Mouse (Mus musculus): ENCODE results near the gene Glt1d1. TPM values are rescaled to one million over a fixed set of nuclear protein-coding genes. Genes with fewer than 3 reads are reported as not detected.
A peak's percentile ranks its signal among the peaks of the same experiment; 100 is the strongest.

Glt1d1 gene
- total RNA-seq (2022), result 1 to 10 TPM in 1 of 4 experiments, under 1 TPM in 3; 0.46 to 3.1 (median 0.55) TPM

DNA sequence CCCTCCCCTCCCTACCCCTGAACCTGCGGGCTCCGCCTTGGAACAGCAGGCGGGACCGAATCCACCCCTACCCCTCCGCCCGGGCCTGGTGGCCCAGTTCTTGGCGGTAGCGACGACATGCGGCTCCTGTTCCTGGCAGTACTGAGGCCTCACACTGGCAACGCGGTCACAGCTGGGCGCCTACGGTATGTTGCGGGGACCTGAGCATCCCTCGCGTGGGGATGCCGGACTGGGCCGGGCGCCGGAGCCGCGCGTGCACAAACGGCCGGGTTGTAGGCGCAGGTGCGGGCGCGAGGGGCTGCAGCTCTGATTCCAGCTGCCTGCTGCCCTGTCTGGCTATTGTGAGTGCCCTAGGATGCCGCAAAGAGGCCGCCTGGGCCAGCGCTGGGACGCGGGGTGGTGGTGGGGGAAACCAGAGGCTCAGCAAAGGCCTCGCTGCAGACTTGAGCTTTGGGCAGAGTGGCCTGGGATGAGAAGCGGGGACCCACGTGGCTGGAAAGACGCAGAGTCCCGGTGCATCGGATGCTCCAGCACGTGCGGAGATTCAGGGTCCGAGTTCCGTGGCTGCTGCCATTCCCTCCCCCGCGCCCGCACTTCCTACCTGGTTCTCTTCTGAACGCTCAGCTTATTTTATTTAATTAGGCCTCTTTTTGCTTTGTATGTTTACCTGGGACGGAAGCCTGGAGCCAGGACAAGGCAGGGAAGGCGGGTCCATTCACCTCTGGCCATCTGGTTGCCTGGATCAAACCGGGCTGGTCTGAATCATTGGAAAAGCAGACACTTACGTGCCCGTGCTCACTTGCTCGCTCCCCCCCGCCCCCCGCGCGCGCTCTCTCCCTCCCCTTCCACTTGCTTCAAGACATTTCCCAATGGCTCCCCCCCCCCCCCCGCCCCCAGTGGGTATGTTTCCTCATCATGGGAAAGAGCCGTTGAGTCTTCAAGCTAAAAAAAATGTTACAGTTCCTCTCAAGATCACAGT lies at the start of gene Glt1d1, which contains the start of gene Slc15a4:
Gene Glt1d1 (plus strand): TSS at position 96 of the 979 bp plus-strand sequence.
Gene Slc15a4 (minus strand): TSS at position 731 of the 979 bp plus-strand sequence.
- no peak for DNase-seq

DNA sequence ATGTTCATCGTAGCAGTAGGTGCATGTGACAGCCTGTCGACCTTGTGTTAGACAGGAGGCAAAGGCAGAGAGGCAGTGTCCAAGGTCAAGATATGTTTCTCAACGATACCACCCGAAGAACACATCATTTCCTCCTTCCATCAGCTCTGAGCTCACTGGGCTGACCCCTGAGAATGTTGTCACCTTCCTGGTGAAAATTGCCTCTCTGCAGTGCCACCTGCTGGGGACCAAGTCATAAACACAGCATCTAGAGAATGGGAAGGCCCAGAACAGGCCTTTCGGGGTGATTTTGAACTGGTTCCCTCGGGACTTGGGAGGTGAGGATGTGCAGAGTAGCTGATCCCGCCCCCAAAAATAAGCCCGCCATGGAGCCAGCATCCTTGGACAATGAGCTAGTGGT lies 48.4 kb upstream of the Glt1d1 start:
- DNase-seq, result no peak

- DNase-seq, result no peak
These were observed 44.2 kb upstream of the Glt1d1 start for GRCm38 (mm10) chr5:127587854-127588253.

- DNase-seq, result no peak
These were observed 39.7 kb upstream of the Glt1d1 start for GRCm38 (mm10) chr5:127592406-127592805.

DNA sequence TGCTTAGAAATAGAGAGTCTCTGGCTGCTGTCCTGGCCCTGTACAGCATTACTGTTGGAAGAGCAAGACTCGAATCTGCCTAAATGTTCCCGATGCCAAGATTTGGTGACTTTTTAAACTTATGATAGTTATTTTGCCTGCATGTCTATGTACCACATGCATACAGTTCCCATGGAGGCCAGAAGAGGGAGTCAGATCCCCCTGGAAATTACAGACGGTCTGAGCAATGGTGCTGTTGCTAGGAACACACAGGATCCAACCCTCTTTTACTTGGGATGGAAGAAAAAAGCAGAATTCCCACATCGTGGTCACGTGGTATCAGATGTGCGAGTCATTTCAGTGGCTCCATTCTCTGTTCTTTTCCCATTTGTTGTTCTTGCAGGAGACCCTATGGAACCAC lies 39.2 kb upstream of the Glt1d1 start:
- no peak for DNase-seq

DNA sequence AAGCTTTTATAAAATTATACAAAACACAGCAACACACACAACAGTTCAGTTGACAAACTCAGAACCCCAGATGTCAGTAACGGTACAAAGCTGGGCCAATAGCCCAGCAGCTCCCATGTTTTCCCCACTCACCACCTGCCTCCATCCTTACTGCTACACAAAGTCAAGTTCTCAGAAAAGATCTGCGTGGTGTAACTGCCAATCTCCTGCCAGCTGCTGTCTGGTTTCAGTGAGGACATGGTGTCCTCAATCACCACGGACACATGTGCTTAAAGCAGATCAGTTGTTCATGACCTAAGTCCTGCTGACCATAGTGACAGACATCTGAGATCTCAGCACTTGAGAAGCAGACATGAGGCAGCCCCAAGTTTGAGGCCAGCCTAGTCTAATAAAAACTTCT lies 36.4 kb upstream of the Glt1d1 start:
- no peak for DNase-seq

DNA sequence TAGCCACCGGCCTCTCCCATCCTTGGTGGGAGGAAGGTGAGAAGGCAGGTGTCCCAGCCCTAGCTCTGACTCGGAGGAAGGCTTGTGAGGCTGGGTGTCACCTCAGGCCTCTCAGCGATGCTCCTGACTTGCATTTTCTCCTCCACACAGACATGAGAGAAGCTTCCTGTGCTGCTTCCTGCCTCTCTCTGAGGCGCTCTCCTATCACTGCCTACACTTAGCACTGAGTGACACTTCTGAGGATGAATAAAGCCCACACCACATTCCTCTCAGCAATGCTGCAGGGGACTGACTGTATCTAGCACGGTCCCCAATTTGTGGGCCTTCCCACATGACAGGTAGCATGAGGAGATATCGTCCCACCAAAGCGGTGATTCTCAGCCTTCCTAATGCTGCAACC lies 35.2 kb upstream of the Glt1d1 start:
- no peak for DNase-seq

DNA sequence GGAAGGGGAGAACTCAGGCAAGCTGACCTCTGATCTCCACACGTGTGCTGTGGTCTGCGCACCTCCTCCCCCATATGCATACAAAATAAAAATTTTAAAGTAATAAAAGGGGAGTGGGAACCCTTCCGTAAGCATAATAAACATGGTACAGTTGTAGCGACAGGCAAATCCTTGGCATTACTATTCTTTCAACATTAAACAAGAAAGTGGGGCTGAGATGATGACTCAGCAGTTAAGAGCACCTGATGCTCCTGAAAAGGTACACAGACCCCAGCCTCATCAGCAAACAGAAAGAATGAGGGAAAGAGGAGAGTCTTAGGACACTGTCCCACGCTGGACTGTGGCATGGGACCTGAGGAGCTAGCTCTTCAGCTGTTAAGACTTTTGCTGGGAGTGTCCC lies 29.1 kb upstream of the Glt1d1 start:
- no peak for DNase-seq

- no peak for DNase-seq
These were observed 24.6 kb upstream of the Glt1d1 start for GRCm38 (mm10) chr5:127607507-127607906.

DNA sequence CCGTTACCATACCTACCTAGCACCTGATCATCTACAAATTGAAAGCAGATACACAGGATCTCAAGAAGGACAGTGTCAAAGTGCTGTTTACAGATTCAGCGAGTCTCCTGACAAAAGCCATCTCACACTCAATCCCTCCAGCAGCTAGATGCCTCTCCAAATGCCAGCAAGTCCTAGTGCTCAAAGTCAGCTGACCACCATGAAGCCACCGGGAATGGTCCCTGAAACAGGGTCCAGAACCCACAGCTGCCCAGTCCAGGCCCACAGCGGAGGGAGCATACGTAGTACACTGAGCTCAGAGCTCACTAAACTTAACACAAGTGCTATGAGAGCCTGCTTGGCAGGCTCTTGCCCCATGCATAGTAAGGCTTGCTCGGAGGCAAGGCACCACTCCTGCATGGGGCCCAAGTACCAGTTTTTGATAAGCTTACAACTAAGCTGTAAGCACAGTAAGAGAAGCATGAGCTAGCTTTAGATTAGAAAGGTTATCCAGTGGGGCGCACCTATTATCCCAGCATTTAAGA lies 22.8 kb upstream of the Glt1d1 start:
- no peak for DNase-seq

DNA sequence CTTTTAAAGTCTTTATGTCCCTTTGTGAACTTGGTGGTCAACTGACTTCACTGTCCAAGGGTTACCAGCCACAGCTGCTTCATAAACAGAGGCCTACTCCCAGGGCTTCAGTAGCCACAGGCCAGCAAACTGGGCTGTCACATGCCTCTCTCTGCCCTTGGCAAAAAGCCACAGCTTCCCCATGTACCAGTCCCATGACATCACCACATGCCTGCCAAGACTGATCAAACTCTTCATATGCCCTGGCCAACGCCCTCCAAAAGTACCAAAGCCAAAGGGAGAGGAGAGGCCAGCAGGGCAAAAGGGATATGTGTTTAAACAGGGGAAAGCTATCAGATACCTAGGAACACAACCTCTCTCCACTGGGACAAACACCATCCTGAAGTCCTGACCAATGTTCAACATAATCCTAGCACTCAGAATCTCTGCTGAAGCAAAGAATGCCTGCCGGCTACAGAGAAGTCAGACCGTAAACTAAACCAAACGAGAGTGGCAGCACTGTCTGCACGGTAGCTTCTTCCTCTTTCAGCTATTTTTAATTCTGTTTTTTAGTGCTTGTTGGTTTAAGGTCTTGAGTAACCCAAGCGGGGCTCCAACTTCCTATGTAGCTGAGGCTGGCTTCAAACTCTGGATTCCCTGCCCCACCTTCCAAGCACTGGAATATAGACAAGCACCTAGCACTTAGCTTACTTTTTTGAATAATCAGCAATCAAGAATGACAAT lies 21.1 kb upstream of the Glt1d1 start:
- peak; percentile 66 for DNase-seq

DNA sequence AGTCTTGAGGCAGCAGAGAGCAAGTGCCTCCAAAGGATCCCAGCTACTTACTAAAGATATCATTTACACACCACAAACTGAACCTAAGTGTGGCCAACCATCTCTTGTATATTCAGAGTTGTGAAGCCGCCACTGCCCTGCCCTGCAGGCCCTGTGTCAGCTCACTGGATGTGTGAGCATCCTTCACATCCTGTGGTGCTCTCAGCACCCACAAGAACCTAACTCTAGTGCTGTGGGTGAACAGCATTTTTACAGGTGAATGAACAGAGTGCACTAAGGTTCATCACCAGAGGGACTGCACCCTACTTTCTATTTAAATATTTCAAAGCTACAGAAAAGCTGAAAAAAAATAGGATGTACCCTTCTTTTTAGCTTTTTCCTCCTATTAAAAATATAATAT lies 20.2 kb upstream of the Glt1d1 start:
- DNase-seq, result no peak

GRCm38 (mm10) chr5:127612397-127612796 lies 19.7 kb upstream of the Glt1d1 start:
- DNase-seq, result no peak

DNA sequence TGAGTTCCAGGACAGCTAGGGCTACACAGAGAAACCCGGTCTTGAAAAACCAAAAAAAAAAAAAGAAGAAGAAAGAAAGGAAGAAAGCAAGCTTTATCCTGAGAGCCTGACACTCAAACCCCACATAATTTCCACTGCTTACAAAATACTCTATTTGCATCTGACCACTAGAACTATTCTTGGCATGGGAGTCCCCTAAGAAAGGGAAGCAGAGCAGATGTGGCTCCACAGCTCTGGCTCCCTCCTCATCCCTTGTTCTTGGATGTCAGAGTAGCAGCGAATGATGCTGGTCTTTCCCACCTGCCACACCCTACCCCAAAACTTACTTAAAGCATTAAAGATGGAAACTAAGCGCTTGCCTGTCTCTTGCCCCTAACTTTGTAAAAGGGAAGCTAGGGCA lies 16.6 kb upstream of the Glt1d1 start:
- no peak for DNase-seq

GRCm38 (mm10) chr5:127616151-127616550 lies 15.9 kb upstream of the Glt1d1 start:
- DNase-seq, result no peak

DNA sequence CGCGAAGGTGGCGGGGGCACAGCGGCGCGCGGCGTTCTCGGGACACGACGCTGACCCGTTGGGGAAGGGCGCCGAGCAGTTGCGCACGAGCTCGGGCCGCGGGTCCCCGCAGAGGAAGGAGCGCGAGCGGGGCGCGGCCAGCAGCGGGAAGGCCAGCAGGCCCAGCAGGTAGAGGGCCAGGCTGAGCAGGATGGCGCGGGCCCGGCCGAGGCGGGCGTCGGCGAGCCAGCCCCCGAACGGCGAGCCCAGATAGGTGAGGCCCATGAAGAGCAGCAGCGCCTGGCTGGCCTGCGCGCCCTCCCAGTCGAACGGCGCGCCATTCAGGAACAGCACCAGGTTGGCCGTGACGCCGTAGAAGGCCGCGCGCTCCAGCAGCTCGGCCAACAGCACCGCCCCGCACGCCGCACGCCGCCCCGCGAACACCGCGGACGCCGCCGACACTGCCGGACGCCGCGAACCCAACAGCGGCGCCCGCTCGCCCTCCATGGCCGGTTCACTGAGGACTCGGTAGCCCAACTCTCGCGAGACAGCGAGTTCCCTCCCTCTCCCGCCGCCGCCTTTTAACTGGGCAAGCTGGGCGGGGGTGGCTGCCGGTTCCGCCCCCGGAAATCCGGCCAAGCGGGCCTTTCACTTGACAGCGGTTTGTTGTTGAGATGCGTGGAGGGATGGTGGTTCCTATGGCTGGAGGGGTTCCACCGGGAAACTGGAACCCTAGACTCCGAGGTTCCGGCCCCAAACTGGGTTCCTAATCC lies 15.0 kb upstream of the Glt1d1 start:
- DNase-seq, result peak; percentile 96

GRCm38 (mm10) chr5:127618834-127619233 lies 13.2 kb upstream of the Glt1d1 start:
- no peak for DNase-seq

DNA sequence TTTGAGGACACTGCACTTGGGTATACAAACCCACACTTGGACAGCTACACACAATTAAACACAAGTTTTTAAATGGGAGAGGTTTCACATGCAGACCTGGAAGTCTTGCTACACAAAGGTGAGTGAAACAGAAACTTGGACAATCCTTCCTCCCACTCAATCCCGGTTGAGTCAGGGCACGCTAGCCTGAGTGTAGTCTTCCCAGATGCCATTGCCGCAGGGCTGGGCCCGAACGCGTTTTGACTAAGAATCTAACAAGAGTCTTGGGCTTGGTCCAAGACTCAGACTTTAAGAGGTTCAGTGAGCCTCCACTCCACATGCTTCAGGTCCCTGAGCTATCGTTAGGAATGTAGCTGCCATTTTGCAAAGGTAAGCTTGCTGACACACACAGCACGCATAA lies 11.7 kb upstream of the Glt1d1 start:
- no peak for DNase-seq

- DNase-seq, result no peak
These were observed 11.0 kb upstream of the Glt1d1 start for GRCm38 (mm10) chr5:127621108-127621507.

- DNase-seq, result no peak
These were observed 7.4 kb upstream of the Glt1d1 start for GRCm38 (mm10) chr5:127624427-127625213.

GRCm38 (mm10) chr5:127627242-127627641 lies 4.8 kb upstream of the Glt1d1 start:
- DNase-seq, result no peak

DNA sequence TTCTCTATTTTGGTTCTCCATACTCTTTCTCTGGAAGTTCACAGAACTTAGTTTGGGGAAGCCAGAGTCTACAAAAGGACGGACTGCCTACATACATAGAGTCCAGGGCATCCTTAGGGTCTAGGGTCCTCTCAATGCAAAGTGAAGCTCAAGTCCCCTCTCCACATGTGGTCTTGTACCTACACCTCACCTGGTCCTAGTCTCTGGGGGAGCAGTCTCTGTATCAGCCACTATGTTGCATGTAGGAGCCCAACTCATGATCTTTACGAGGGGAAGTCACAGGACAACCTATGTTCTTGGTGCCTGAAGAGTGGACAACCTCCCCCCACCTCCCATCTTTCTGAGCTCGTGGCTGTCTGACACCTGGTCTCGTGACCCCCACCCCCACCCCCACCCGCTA lies 391 bp upstream of the Glt1d1 start:
- no peak for DNase-seq
